In the genomic region with DNA sequence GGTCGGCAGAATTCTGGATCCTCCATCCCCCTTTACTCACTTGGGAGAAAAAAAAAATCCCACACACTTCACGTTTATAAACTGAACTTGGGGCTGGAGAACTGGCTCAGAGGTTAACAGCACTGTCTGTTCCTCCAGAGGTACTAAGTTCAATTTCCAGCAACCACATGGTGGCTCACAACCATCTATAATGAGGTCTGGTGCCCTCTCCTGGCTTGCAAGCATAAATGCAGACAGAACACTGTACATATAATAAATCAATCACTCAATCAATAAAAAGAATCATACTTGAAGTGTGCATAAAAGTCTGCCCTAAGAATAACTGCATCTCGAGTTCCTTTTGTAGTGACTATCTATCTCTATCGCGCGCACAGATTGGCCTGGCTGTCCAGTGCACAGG, we compare ENCODE assay signal across 9 mouse cellular contexts. TPM values are rescaled to one million over a fixed set of nuclear protein-coding genes. Genes with fewer than 3 reads are reported as not detected.
DNase-seq lines count a peak whose midpoint lies in the region; ATAC-seq and TF ChIP-seq lines count a peak whose summit lies in the region.
"Had no signal": no experiment of that assay in that cellular context is flagged by ENCODE, and none has a peak within 500 bp of the region (broad histone marks: within the 10 kb centered on the region; RNA-seq: fewer than 3 reads in every experiment).

No protein-coding gene starts in this region.

- no peak overlapping the region for H3K4me2 ChIP-seq in kidney, postnatal 0 days (ENCODE audit: low read length)
- H3K4me2 ChIP-seq in kidney, embryonic 16.5 days (replicated peaks; ENCODE audit: low read depth, low read length) = no peak overlapping the region
- no peak overlapping the region for H3K4me2 ChIP-seq in neural tube, embryonic 15.5 days
- H3K4me2 ChIP-seq: heart, embryonic 15.5 days had no signal

- H3K27me3 ChIP-seq in kidney, postnatal 0 days (ENCODE audit: insufficient read depth, low read length) = no peaks in the 10 kb centered on the region
- H3K27me3 ChIP-seq in kidney, embryonic 16.5 days (ENCODE audit: insufficient read depth, low read length) = no peaks in the 10 kb centered on the region
- H3K27me3 ChIP-seq in neural tube, embryonic 15.5 days (replicated peaks) = no peaks in the 10 kb centered on the region
- H3K27me3 ChIP-seq: heart, embryonic 15.5 days had no signal

- 89% methylated on average over 6 of the region's 6 CpGs for WGBS in kidney, postnatal 0 days
- WGBS in kidney, embryonic 16.5 days = 93% methylated on average over 6 of the region's 6 CpGs
- 91% methylated on average over 6 of the region's 6 CpGs for WGBS in neural tube, embryonic 15.5 days

- TF ChIP-seq CTCF in kidney, postnatal 0 days (IDR thresholded peaks at IDR 0.05; ENCODE audit: low read depth) = peak; percentile 59

- H3K9ac ChIP-seq in kidney, postnatal 0 days (ENCODE audit: low read depth, low read length) = no peak overlapping the region
- no peak overlapping the region for H3K9ac ChIP-seq in kidney, embryonic 16.5 days (replicated peaks; ENCODE audit: low read length)
- no peak overlapping the region for H3K9ac ChIP-seq in neural tube, embryonic 15.5 days (replicated peaks)
- H3K9ac ChIP-seq: heart, embryonic 15.5 days had no signal

- peaks cover 58% of the 10 kb centered on the region for H3K36me3 ChIP-seq in kidney, postnatal 0 days (ENCODE audit: insufficient read depth, low read length)
- H3K36me3 ChIP-seq in kidney, embryonic 16.5 days (ENCODE audit: insufficient read depth, low read length) = peaks cover 77% of the 10 kb centered on the region
- H3K36me3 ChIP-seq in neural tube, embryonic 15.5 days = peaks cover 88% of the 10 kb centered on the region

- ATAC-seq in kidney, postnatal 0 days (replicated peaks; ENCODE audit: low FRiP score, low read depth) = no peak
- ATAC-seq in kidney, embryonic 16.5 days (ENCODE audit: low FRiP score, low TSS enrichment) = no peak
- no peak for ATAC-seq in neural tube, embryonic 15.5 days (ENCODE audit: low FRiP score)

- no peak overlapping the region for H3K4me3 ChIP-seq in kidney, postnatal 0 days (replicated peaks; ENCODE audit: low read depth, low read length)
- H3K4me3 ChIP-seq in kidney, embryonic 16.5 days (ENCODE audit: low read length) = no peak overlapping the region
- no peak overlapping the region for H3K4me3 ChIP-seq in neural tube, embryonic 15.5 days (replicated peaks)
- H3K4me3 ChIP-seq: heart, embryonic 15.5 days had no signal

- H3K27ac ChIP-seq in kidney, postnatal 0 days = no peak overlapping the region
- H3K27ac ChIP-seq in kidney, embryonic 16.5 days (ENCODE audit: low read length) = no peak overlapping the region
- H3K27ac ChIP-seq in neural tube, embryonic 15.5 days (replicated peaks) = no peak overlapping the region
- H3K27ac ChIP-seq: heart, embryonic 15.5 days had no signal

- H3K9me3 ChIP-seq in kidney, postnatal 0 days (replicated peaks; ENCODE audit: low read length) = no peaks in the 10 kb centered on the region
- no peaks in the 10 kb centered on the region for H3K9me3 ChIP-seq in kidney, embryonic 16.5 days (ENCODE audit: low read length)
- no peaks in the 10 kb centered on the region for H3K9me3 ChIP-seq in neural tube, embryonic 15.5 days (replicated peaks)
- H3K9me3 ChIP-seq: heart, embryonic 15.5 days had no signal

- H3K4me1 ChIP-seq in kidney, postnatal 0 days (replicated peaks; ENCODE audit: insufficient read depth, low read length) = no peaks in the 10 kb centered on the region
- no peaks in the 10 kb centered on the region for H3K4me1 ChIP-seq in kidney, embryonic 16.5 days (ENCODE audit: insufficient read depth, low read length)
- H3K4me1 ChIP-seq in neural tube, embryonic 15.5 days = no peaks in the 10 kb centered on the region
- H3K4me1 ChIP-seq: heart, embryonic 15.5 days had no signal

- no peak for DNase-seq in kidney, postnatal 0 days (ENCODE audit: low spot score)
- DNase-seq in 3T3-L1 (ENCODE audit: low read depth, low spot score) = peak; percentile 21
- peak; percentile 45 for DNase-seq in 416B (ENCODE audit: low read depth)
- peak; percentile 62 for DNase-seq in ZHBTc4 (ENCODE audit: low read depth, low spot score)
- DNase-seq in urinary bladder, postnatal 14 days (ENCODE audit: low spot score) = no peak
- DNase-seq: kidney, adult 11 months had no signal

RNA-seq across cellular contexts. Expression of a gene that starts 18.4 kb away (rescaled TPM):
- 5.4 and 6.0 TPM in 2 replicates for polyA plus RNA-seq in kidney, postnatal 0 days (2015; fragmentation: Nextera tagmentation; extraction: Ambion mirVana)
- 8.4 and 10.1 TPM in 2 replicates for polyA plus RNA-seq in kidney, embryonic 16.5 days (2015; fragmentation: Nextera tagmentation; extraction: Ambion mirVana)
- polyA plus RNA-seq in neural tube, embryonic 15.5 days (2015; fragmentation: Nextera tagmentation; extraction: Ambion mirVana) = 9.1 and 10.1 TPM in 2 replicates

RNA-seq across cellular contexts. Expression of a gene that starts 36.8 kb away (rescaled TPM):
- polyA plus RNA-seq in kidney, postnatal 0 days (2015; fragmentation: Nextera tagmentation; extraction: Ambion mirVana) = 86.4 and 98.4 TPM in 2 replicates
- 173 and 179 TPM in 2 replicates for polyA plus RNA-seq in kidney, embryonic 16.5 days (2015; fragmentation: Nextera tagmentation; extraction: Ambion mirVana)
- polyA plus RNA-seq in neural tube, embryonic 15.5 days (2015; fragmentation: Nextera tagmentation; extraction: Ambion mirVana) = 213 and 218 TPM in 2 replicates

RNA-seq across cellular contexts. Expression of a gene that starts 49.2 kb away (rescaled TPM):
- polyA plus RNA-seq in kidney, postnatal 0 days (2015; fragmentation: Nextera tagmentation; extraction: Ambion mirVana) = 0.29 and 0.32 TPM in 2 replicates
- polyA plus RNA-seq in kidney, embryonic 16.5 days (2015; fragmentation: Nextera tagmentation; extraction: Ambion mirVana) = 0.40 and 0.44 TPM in 2 replicates
- polyA plus RNA-seq in neural tube, embryonic 15.5 days (2015; fragmentation: Nextera tagmentation; extraction: Ambion mirVana) = 0.83 and 0.84 TPM in 2 replicates

RNA-seq across cellular contexts. Expression of a gene that starts 49.3 kb away (rescaled TPM):
- polyA plus RNA-seq in kidney, postnatal 0 days (2015; fragmentation: Nextera tagmentation; extraction: Ambion mirVana) = 97.6 and 98.6 TPM in 2 replicates
- 126 and 131 TPM in 2 replicates for polyA plus RNA-seq in kidney, embryonic 16.5 days (2015; fragmentation: Nextera tagmentation; extraction: Ambion mirVana)
- polyA plus RNA-seq in neural tube, embryonic 15.5 days (2015; fragmentation: Nextera tagmentation; extraction: Ambion mirVana) = 118 and 121 TPM in 2 replicates

RNA-seq across cellular contexts. Expression of a gene that starts 54.5 kb away (rescaled TPM):
- polyA plus RNA-seq in kidney, postnatal 0 days (2015; fragmentation: Nextera tagmentation; extraction: Ambion mirVana) = 0.72 and 0.96 TPM in 2 replicates
- 1.0 and 1.1 TPM in 2 replicates for polyA plus RNA-seq in kidney, embryonic 16.5 days (2015; fragmentation: Nextera tagmentation; extraction: Ambion mirVana)
- polyA plus RNA-seq in neural tube, embryonic 15.5 days (2015; fragmentation: Nextera tagmentation; extraction: Ambion mirVana) = 1.2 and 2.1 TPM in 2 replicates

Comparison
In these comparisons a context has a peak if more than half of its experiments do, and no peak if none do; other contexts are left out.
1. DNase-seq: peak in 3T3-L1 (single experiment), 416B (single experiment) and ZHBTc4 (single experiment); none in kidney, postnatal 0 days (single experiment) and urinary bladder, postnatal 14 days (single experiment).